Mouse (Mus musculus): ENCODE measurements around the gene Ssbp4.

- TF ChIP-seq GATA1 (IDR thresholded peaks at IDR 0.05; ENCODE audit: low read length): no peak
- TF ChIP-seq TAL1 (IDR thresholded peaks at IDR 0.05; ENCODE audit: low read length): no peak
These were observed 59.1 kb downstream of the Ssbp4 start for GRCm38 (mm10) chr8:70549412-70550184.
